Mouse (Mus musculus) thymus, postnatal 4 days (tissue): Measurements from ENCODE around the gene Shroom3.

Experiments used
- DNase-seq: peaks from one replicate; pipeline ENCODE4 v3.0.0; 2021

The Shroom3 gene

GRCm38 (mm10) chr5:92939246-92939995 lies 256.2 kb downstream of the Shroom3 start:
- no peak for DNase-seq

- DNase-seq: no peak
Measured at GRCm38 (mm10) chr5:92942166-92942565, 258.9 kb downstream of the Shroom3 start.

- DNase-seq: no peak
Measured at GRCm38 (mm10) chr5:92942577-92942976, 259.3 kb downstream of the Shroom3 start.

- DNase-seq: no peak
Measured at GRCm38 (mm10) chr5:92944867-92945266, 261.6 kb downstream of the Shroom3 start.

- no peak for DNase-seq
Measured at GRCm38 (mm10) chr5:92948972-92949745, 265.9 kb downstream of the Shroom3 start.

- no peak for DNase-seq
Measured at GRCm38 (mm10) chr5:92950583-92950982, 267.3 kb downstream of the Shroom3 start.

GRCm38 (mm10) chr5:92951079-92951478 lies 267.8 kb downstream of the Shroom3 start:
- DNase-seq: no peak

GRCm38 (mm10) chr5:92953865-92954264 lies 270.6 kb downstream of the Shroom3 start:
- DNase-seq: no peak

GRCm38 (mm10) chr5:92954323-92954722 lies 271.1 kb downstream of the Shroom3 start:
- DNase-seq: peak; percentile 67

- no peak for DNase-seq
Measured at GRCm38 (mm10) chr5:92954827-92955475, 271.7 kb downstream of the Shroom3 start.

- no peak for DNase-seq
Measured at GRCm38 (mm10) chr5:92959287-92959686, 276.1 kb downstream of the Shroom3 start.

GRCm38 (mm10) chr5:92959708-92960107 lies 276.5 kb downstream of the Shroom3 start:
- no peak for DNase-seq

- DNase-seq: no peak
Measured at GRCm38 (mm10) chr5:92961353-92961752, 278.1 kb downstream of the Shroom3 start.

GRCm38 (mm10) chr5:92961770-92962231 lies 278.6 kb downstream of the Shroom3 start:
- no peak for DNase-seq

GRCm38 (mm10) chr5:92964691-92965090 lies 281.5 kb downstream of the Shroom3 start:
- DNase-seq: no peak

- DNase-seq: no peak
Measured at GRCm38 (mm10) chr5:92967143-92967542, 283.9 kb downstream of the Shroom3 start.

- DNase-seq: no peak
Measured at GRCm38 (mm10) chr5:92967906-92968305, 284.7 kb downstream of the Shroom3 start.

GRCm38 (mm10) chr5:92969443-92969842 lies 286.2 kb downstream of the Shroom3 start:
- no peak for DNase-seq

- no peak for DNase-seq
Measured at GRCm38 (mm10) chr5:92969926-92970325, 286.7 kb downstream of the Shroom3 start.

- DNase-seq: peak; percentile 52
Measured at GRCm38 (mm10) chr5:92970480-92970879, 287.2 kb downstream of the Shroom3 start.

- no peak for DNase-seq
Measured at GRCm38 (mm10) chr5:92980393-92980792, 297.2 kb downstream of the Shroom3 start.

- no peak for DNase-seq
Measured at GRCm38 (mm10) chr5:92980862-92981261, 297.6 kb downstream of the Shroom3 start.

GRCm38 (mm10) chr5:92982673-92983072 lies 299.4 kb downstream of the Shroom3 start:
- peak; percentile 57 for DNase-seq

GRCm38 (mm10) chr5:92983942-92984341 lies 300.7 kb downstream of the Shroom3 start:
- peak; percentile 35 for DNase-seq
